Mouse (Mus musculus) embryonic facial prominence, embryonic 14.5 days (tissue): ENCODE results near the gene Sez6. TPM values are rescaled to one million over a fixed set of nuclear protein-coding genes. Genes with fewer than 3 reads are reported as not detected.

Experiments
- ATAC-seq: fragments of 200-750 bp; cut with Nextera tagmentation; 2 replicates; pipeline ENCODE4 v1.8.0; 2017; ENCODE audit warnings: low read depth, moderate number of reproducible peaks, moderate TSS enrichment
- DNase-seq: peaks from one replicate; pipeline ENCODE4 v3.0.0-alpha.2; 2015; ENCODE audit warnings: low spot score
- H3K27ac ChIP-seq: fragments of 300-500 bp; sonication (generic); replicated peaks from 2 replicates; pipeline ENCODE4 v1.5.1; 2014; ENCODE audit warnings: low read depth, mild to moderate bottlenecking, low read length, moderate library complexity
- H3K27me3 ChIP-seq: fragments of 300-500 bp; sonication (generic); replicated peaks from 2 replicates; pipeline ENCODE4 v1.6.1; 2014; ENCODE audit warnings: low read length; ENCODE audit not compliant: control insufficient read depth, insufficient read depth
- H3K36me3 ChIP-seq: fragments of 300-500 bp; sonication (generic); 2 replicates; pipeline ENCODE4 v1.6.1; 2014; ENCODE audit warnings: low read length, mixed read lengths; ENCODE audit not compliant: control insufficient read depth, insufficient read depth
- H3K4me1 ChIP-seq: fragments of 300-500 bp; sonication (generic); 2 replicates; pipeline ENCODE4 v1.6.1; 2014; ENCODE audit warnings: antibody characterized with exemption, low read length; ENCODE audit not compliant: control insufficient read depth, insufficient read depth
- H3K4me2 ChIP-seq: fragments of 300-500 bp; sonication (generic); 2 replicates; pipeline ENCODE4 v1.6.1; 2014; ENCODE audit warnings: low read depth, mild to moderate bottlenecking, low read length, moderate library complexity, mixed read lengths
- H3K4me3 ChIP-seq: fragments of 300-500 bp; sonication (generic); 2 replicates; pipeline ENCODE4 v1.5.1; 2014; ENCODE audit warnings: low read depth, mild to moderate bottlenecking, low read length
- H3K9ac ChIP-seq: fragments of 300-500 bp; sonication (generic); 2 replicates; pipeline ENCODE4 v1.6.1; 2014; ENCODE audit warnings: low read depth, mild to moderate bottlenecking, low read length, moderate library complexity, mixed read lengths
- H3K9me3 ChIP-seq: fragments of 300-500 bp; sonication (generic); 2 replicates; pipeline ENCODE4 v1.6.1; 2016; ENCODE audit warnings: low read length; ENCODE audit not compliant: control insufficient read depth
- WGBS: fragments of 180-500 bp; shearing (Covaris S2); extraction: QIAGEN DNeasy Blood & Tissue Kit; methylation state at CpG from one replicate; pipeline ENCODE4 v1.1.7; 2014; 5-methylcytosine and 5-hydroxymethylcytosine counted together
- polyA plus RNA-seq: library from polyadenylated mRNA; unstranded; fragments of >200 nt; fragmentation: Nextera tagmentation; extraction: Ambion mirVana; gene quantifications from 2 replicates; pipeline ENCODE4 v1.2.1, GENCODE M21; 2014

Sez6 gene
- polyA plus RNA-seq, 1 experiment from 2014 or later: 1.8 TPM

DNA sequence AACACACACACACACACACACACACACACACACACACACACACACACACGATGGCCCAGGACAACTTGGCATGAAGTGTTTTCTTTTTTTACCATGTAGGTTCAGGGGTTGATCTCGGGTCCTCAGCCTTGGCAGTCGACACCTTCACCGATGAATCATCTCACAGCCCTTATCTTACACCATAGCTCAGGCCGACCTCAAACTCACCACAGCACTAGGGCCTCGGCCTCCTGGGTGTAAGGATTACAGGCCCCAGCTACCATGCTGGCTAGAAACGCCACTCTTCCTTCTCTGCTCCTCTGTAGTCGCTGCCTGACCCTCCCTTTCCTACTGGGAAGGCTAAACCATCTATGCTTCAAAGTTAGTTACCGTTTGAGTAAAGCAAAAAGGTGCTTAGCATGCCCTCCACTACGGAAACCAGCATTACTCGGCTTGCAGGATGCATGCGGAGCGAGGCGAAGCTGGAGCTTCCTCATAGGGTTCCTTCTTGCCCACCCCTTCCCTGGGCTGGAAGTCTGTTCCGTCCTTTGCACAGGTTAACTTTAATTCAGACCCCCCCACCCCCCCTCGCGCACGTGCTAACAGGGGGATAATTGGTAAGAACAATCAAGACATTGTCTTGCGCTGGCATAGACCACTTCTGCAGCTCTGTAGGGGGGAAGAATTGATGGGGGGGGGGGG lies 34.0 kb downstream of the Sez6 start:
- H3K27ac ChIP-seq: no peak overlapping the region
- DNase-seq: no peak
- H3K4me1 ChIP-seq: peaks cover 5% of the 10 kb centered on the region; the same call in 1 of the 2 replicates
- no peaks in the 10 kb centered on the region for H3K27me3 ChIP-seq
- 0 out of 2 replicates have a peak overlapping the region, but pooled peaks have one; percentile 14 for H3K9ac ChIP-seq
- no peaks in the 10 kb centered on the region for H3K9me3 ChIP-seq
- no peak overlapping the region for H3K4me2 ChIP-seq
- no peak for ATAC-seq
- no peaks in the 10 kb centered on the region for H3K36me3 ChIP-seq
- 13% methylated on average over 19 of the region's 19 CpGs for WGBS
- no peak overlapping the region for H3K4me3 ChIP-seq

- no peak overlapping the region for H3K4me3 ChIP-seq
- WGBS: 25% methylated on average over 16 of the region's 17 CpGs
Measured at GRCm38 (mm10) chr11:77965101-77966036, 34.8 kb downstream of the Sez6 start.

DNA sequence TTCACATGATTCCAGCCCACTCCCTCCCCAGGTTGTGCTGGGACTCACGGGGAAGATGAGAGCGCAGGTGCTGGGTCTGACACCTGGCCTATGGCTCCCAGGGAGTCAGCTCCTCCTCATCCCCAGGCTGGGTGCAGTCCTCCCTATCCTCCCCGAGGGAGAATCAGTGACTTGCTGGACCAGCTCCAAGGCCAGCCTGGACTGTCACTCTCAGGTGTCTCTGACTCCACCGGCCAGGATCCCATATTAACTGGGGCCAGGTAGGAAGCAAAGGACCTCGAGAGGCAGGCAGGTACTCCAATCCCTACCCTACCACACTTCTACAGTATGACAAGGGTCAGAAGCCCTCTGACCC lies 35.4 kb downstream of the Sez6 start:
- H3K36me3 ChIP-seq: no peaks in the 10 kb centered on the region
- no peak overlapping the region for H3K4me2 ChIP-seq
- WGBS: 58% methylated on average over 5 of the region's 5 CpGs
- no peak for DNase-seq
- no peak overlapping the region for H3K9ac ChIP-seq
- no peaks in the 10 kb centered on the region for H3K9me3 ChIP-seq
- no peak overlapping the region for H3K27ac ChIP-seq
- no peak overlapping the region for H3K4me3 ChIP-seq
- ATAC-seq: no peak
- H3K27me3 ChIP-seq: no peaks in the 10 kb centered on the region
- peaks cover 5% of the 10 kb centered on the region; the same call in 1 of the 2 replicates for H3K4me1 ChIP-seq

More at GRCm38 (mm10) chr11:77965101-77966036, 34.8 kb downstream of the Sez6 start:
- Histone ChIP-seq H3K4me2 (no peak overlapping the region), H3K27me3 (no peaks in the 10 kb centered on the region), H3K36me3 (no peaks in the 10 kb centered on the region), H3K27ac (peak overlapping the region; percentile 24; the same call in 1 of the 2 replicates), H3K4me1 (peaks cover 5% of the 10 kb centered on the region; the same call in 1 of the 2 replicates), H3K9ac (0 out of 2 replicates have a peak overlapping the region, but pooled peaks have one; percentile 14), H3K9me3 (no peaks in the 10 kb centered on the region)
- DNase-seq (peak; percentile 65), ATAC-seq (peak; percentile 72)

DNA sequence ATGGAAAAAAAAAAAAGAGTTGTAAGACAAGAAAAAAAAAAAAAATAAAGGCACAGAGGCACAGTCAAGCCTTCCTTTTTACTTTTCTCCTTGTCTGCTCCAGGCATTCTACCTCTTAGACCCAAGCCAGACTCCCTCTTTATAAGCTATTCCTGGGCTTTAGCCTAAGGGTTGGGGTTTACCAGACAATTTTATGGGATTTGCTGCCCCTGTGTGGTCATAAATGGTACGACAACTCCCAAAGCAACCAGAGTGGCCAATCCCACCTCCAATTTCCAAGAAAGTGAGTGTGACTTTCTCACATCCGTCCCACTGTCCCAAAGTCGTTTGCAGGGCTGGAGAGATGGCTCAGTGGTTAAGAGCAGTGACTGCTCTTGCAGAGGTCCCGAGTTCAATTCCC lies 36.5 kb downstream of the Sez6 start:
- no peaks in the 10 kb centered on the region for H3K27me3 ChIP-seq
- DNase-seq: peak; percentile 74
- no peak overlapping the region for H3K4me3 ChIP-seq

GRCm38 (mm10) chr11:77968786-77969185 lies 38.2 kb downstream of the Sez6 start:
- H3K4me3 ChIP-seq: no peak overlapping the region
- WGBS: 77% methylated on average over 4 of the region's 4 CpGs
- ATAC-seq: no peak

More for the DNA sequence above, 36.5 kb downstream of the Sez6 start:
- Histone ChIP-seq H3K4me2 (no peak overlapping the region), H3K27ac (no peak overlapping the region), H3K9me3 (no peaks in the 10 kb centered on the region), H3K4me1 (peaks cover 5% of the 10 kb centered on the region; the same call in 1 of the 2 replicates), H3K9ac (no peak overlapping the region), H3K36me3 (no peaks in the 10 kb centered on the region)
- 0% methylated on average over 4 of the region's 4 CpGs for WGBS
- ATAC-seq: peak; percentile 74

GRCm38 (mm10) chr11:77970718-77971117 lies 40.1 kb downstream of the Sez6 start:
- Histone ChIP-seq H3K4me1 (no peaks in the 10 kb centered on the region), H3K27me3 (peaks cover 7% of the 10 kb centered on the region; the same call in 1 of the 2 replicates)

More at GRCm38 (mm10) chr11:77968786-77969185, 38.2 kb downstream of the Sez6 start:
- Histone ChIP-seq H3K27ac (no peak overlapping the region), H3K9ac (no peak overlapping the region), H3K4me1 (peaks cover 5% of the 10 kb centered on the region; the same call in 1 of the 2 replicates), H3K4me2 (no peak overlapping the region), H3K36me3 (no peaks in the 10 kb centered on the region), H3K9me3 (no peaks in the 10 kb centered on the region), H3K27me3 (peaks cover 1% of the 10 kb centered on the region; the same call in 1 of the 2 replicates)
- no peak for DNase-seq

DNA sequence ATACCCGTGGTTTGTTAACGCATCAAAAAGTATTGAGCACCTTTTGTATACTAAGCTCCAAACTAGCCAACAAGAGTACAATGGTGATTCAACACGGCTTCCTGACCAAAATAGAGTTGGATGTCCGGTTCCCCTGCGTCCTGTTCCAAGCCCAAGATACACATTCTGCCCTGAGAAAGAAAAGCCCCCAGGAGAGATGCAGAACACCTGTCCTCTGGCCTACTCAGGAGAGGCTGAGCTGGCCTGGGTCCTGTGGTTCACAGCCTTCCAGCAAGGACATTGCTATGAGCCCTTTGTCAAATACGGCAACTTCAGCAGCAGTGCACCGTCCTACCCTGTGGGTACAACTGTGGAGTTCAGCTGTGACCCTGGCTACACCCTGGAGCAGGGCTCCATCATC lies 42.9 kb downstream of the Sez6 start:
- Histone ChIP-seq H3K36me3 (no peaks in the 10 kb centered on the region), H3K27ac (no peak overlapping the region), H3K27me3 (peaks cover 22% of the 10 kb centered on the region), H3K9ac (no peak overlapping the region), H3K9me3 (no peaks in the 10 kb centered on the region), H3K4me3 (no peak overlapping the region), H3K4me2 (no peak overlapping the region), H3K4me1 (no peaks in the 10 kb centered on the region)
- DNase-seq: no peak
- 84% methylated on average over 7 of the region's 7 CpGs for WGBS
- no peak for ATAC-seq

More at GRCm38 (mm10) chr11:77970718-77971117, 40.1 kb downstream of the Sez6 start:
- 82% methylated on average over 6 of the region's 6 CpGs for WGBS
- ATAC-seq (no peak), DNase-seq (no peak)
- H3K4me2 ChIP-seq: no peak overlapping the region
- no peak overlapping the region for H3K9ac ChIP-seq
- no peaks in the 10 kb centered on the region for H3K36me3 ChIP-seq
- H3K27ac ChIP-seq: no peak overlapping the region
- no peak overlapping the region for H3K4me3 ChIP-seq
- H3K9me3 ChIP-seq: no peaks in the 10 kb centered on the region

DNA sequence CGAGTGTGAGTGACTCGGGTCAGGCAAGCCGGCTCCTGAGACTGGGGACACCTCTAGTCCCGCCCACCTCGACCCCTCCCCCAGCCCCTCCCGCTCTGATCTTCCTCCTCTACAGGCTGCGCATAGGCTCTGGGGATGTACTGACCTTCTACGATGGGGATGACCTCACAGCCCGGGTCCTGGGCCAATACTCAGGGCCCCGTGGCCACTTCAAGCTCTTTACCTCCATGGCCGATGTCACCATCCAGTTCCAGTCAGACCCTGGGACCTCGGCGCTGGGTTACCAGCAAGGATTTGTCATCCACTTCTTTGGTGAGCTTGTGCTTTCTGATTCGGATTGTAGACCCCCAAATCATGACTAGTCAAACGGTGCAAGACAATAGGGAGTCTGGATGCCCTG lies 43.7 kb downstream of the Sez6 start:
- Histone ChIP-seq H3K36me3 (no peaks in the 10 kb centered on the region), H3K9ac (no peak overlapping the region), H3K4me3 (no peak overlapping the region), H3K4me2 (no peak overlapping the region), H3K9me3 (no peaks in the 10 kb centered on the region), H3K27ac (no peak overlapping the region), H3K27me3 (peaks cover 22% of the 10 kb centered on the region), H3K4me1 (no peaks in the 10 kb centered on the region)
- DNase-seq (no peak), ATAC-seq (no peak)
- 53% methylated on average over 12 of the region's 15 CpGs for WGBS
